Mouse (Mus musculus): Measurements from ENCODE around the gene Phlda3. TPM values are rescaled to one million over a fixed set of nuclear protein-coding genes. Genes with fewer than 3 reads are reported as not detected.

Gene Phlda3
- polyA plus RNA-seq, 1 experiment from 2014 or later, result 19.9 TPM

DNA sequence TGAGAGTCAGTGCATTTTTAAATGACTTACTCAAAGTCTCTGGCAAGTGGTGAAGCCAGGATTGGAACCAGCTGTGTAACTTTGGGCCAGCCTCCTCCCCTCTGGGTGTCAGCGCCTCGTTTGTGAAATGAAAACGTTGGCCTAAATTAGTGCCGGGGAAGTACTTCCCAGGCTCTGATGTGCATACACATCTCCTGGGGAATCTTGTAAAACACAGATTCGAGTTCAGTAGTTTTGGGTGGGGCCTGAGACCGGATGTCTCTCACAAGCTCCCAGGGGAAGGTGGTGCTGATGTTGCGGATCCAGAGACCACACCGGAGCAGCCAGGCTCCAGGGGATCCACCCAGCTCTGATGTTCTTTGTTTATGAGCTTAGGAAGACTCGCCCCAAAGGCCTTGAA is 10.6 kb upstream of the Phlda3 start:
- Histone ChIP-seq H3K9ac (replicated peaks; ENCODE audit: low read depth, low read length) (no peak overlapping the region), H3K4me1 (replicated peaks; ENCODE audit: control insufficient read depth, insufficient read depth, low read length) (no peaks in the 10 kb centered on the region), H3K27ac (ENCODE audit: low read length) (no peak overlapping the region), H3K27me3 (replicated peaks; ENCODE audit: control insufficient read depth, insufficient read depth, low read length) (no peaks in the 10 kb centered on the region), H3K4me2 (ENCODE audit: low read length) (no peak overlapping the region), H3K4me3 (replicated peaks; ENCODE audit: low read length) (no peak overlapping the region), H3K36me3 (ENCODE audit: control insufficient read depth, insufficient read depth) (no peaks in the 10 kb centered on the region), H3K9me3 (ENCODE audit: control insufficient read depth, low read length) (no peaks in the 10 kb centered on the region)
- 63% methylated on average over 9 of the region's 9 CpGs for WGBS
- ATAC-seq, result no peak

DNA sequence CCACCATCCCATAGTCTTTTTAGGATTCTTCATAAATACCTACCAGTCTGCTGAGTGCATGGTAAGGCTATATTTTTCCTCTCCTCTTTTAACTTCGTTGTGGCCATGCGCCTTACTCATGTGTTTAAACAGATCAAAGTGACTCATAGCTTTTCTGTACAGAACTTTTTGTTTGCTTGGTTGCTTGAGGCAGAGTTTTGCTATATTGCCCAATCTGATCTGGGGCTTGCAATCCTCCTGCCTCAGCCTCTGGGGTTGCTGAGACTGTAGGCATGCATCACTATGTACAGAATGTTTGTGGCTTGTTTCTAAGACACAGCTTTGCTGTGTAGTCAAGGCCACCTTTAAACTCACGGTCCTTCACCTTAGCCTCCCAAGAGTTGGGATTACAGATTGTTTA is 10.0 kb upstream of the Phlda3 start:
- H3K9ac ChIP-seq (replicated peaks; ENCODE audit: low read depth, low read length), result no peak overlapping the region
- H3K4me1 ChIP-seq (replicated peaks; ENCODE audit: control insufficient read depth, insufficient read depth, low read length), result no peaks in the 10 kb centered on the region
- no peak for ATAC-seq
- H3K36me3 ChIP-seq (ENCODE audit: control insufficient read depth, insufficient read depth), result no peaks in the 10 kb centered on the region
- H3K27me3 ChIP-seq (replicated peaks; ENCODE audit: control insufficient read depth, insufficient read depth, low read length), result no peaks in the 10 kb centered on the region
- H3K4me3 ChIP-seq (replicated peaks; ENCODE audit: low read length), result no peak overlapping the region
- H3K4me2 ChIP-seq (ENCODE audit: low read length), result no peak overlapping the region
- no peaks in the 10 kb centered on the region for H3K9me3 ChIP-seq (ENCODE audit: control insufficient read depth, low read length)
- WGBS, result 88% methylated on average over 3 of the region's 3 CpGs
- no peak overlapping the region for H3K27ac ChIP-seq (ENCODE audit: low read length)

DNA sequence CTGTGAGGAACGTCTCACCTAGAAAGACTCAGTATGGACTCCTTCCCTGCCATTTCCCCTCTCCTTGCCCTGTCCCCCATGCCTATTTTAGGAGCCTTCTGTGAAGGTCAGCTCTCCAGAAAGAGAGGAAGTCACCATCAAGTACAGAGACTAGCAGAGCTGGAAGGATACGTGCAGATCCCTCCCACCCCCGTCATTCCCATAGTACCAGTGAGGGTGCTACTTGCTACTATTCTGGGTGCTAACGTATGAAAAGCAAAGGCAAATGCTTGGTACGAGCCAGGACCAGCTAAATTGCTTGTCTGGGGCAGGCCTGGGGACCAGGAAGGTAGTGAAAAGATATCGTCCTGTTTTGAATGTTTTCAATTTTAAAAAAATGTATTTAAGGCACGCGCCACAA is 8.6 kb upstream of the Phlda3 start:
- no peaks in the 10 kb centered on the region for H3K36me3 ChIP-seq (ENCODE audit: control insufficient read depth, insufficient read depth)
- no peak overlapping the region for H3K9ac ChIP-seq (replicated peaks; ENCODE audit: low read depth, low read length)
- no peaks in the 10 kb centered on the region for H3K27me3 ChIP-seq (replicated peaks; ENCODE audit: control insufficient read depth, insufficient read depth, low read length)
- H3K27ac ChIP-seq (ENCODE audit: low read length), result no peak overlapping the region
- no peak overlapping the region for H3K4me2 ChIP-seq (ENCODE audit: low read length)
- no peak overlapping the region for H3K4me3 ChIP-seq (replicated peaks; ENCODE audit: low read length)
- no peaks in the 10 kb centered on the region for H3K9me3 ChIP-seq (ENCODE audit: control insufficient read depth, low read length)
- ATAC-seq, result no peak
- no peaks in the 10 kb centered on the region for H3K4me1 ChIP-seq (replicated peaks; ENCODE audit: control insufficient read depth, insufficient read depth, low read length)
- 80% methylated on average over 8 of the region's 8 CpGs for WGBS

DNA sequence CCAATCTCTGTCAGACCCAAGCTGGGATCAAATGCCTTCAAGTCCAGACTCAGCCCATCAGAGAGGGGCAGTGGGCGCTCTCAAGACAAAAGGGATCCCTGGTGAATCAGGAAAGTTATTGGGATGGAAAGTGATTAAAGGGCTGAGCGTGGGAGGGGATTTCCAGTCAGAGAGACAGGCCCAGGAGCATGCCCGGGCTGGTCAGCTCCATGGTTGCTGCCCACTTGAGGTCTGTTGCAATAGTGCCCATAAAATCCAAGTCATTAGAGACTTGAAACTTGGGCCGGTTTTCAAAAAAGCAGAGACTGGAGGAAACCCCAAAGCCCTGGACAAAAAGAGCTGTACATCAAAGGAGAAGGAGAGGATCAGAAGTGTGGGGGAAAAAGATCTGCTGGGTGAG is 6.2 kb upstream of the Phlda3 start:
- Histone ChIP-seq H3K36me3 (ENCODE audit: control insufficient read depth, insufficient read depth) (no peaks in the 10 kb centered on the region), H3K4me3 (replicated peaks; ENCODE audit: low read length) (no peak overlapping the region), H3K9ac (replicated peaks; ENCODE audit: low read depth, low read length) (no peak overlapping the region), H3K27ac (ENCODE audit: low read length) (no peak overlapping the region), H3K4me1 (replicated peaks; ENCODE audit: control insufficient read depth, insufficient read depth, low read length) (no peaks in the 10 kb centered on the region), H3K27me3 (replicated peaks; ENCODE audit: control insufficient read depth, insufficient read depth, low read length) (no peaks in the 10 kb centered on the region), H3K9me3 (ENCODE audit: control insufficient read depth, low read length) (no peaks in the 10 kb centered on the region), H3K4me2 (ENCODE audit: low read length) (no peak overlapping the region)
- no peak for ATAC-seq
- WGBS, result 30% methylated on average over 4 of the region's 4 CpGs

DNA sequence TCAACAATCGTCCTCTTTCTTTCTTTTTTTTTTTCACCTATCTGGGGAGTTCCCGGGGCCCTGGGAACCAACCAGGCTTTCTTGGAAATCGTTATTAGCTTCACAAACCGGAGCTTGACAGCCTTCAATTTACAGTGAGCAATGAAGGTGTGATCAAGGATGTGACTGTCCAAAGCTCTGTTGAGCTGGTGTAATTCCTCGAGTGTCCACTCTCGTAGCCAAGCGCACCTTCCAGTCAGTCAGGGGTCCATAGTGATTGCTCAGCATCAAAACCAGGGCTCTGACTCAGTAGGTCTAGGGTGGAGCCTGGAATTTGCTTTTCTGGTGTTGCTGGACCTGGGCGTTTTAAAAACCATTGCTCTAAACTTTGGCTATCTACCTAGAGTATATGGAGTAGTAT is 5.7 kb upstream of the Phlda3 start:
- Histone ChIP-seq H3K36me3 (ENCODE audit: control insufficient read depth, insufficient read depth) (no peaks in the 10 kb centered on the region), H3K27me3 (replicated peaks; ENCODE audit: control insufficient read depth, insufficient read depth, low read length) (no peaks in the 10 kb centered on the region), H3K4me3 (replicated peaks; ENCODE audit: low read length) (no peak overlapping the region), H3K4me1 (replicated peaks; ENCODE audit: control insufficient read depth, insufficient read depth, low read length) (no peaks in the 10 kb centered on the region), H3K9me3 (ENCODE audit: control insufficient read depth, low read length) (no peaks in the 10 kb centered on the region), H3K27ac (ENCODE audit: low read length) (no peak overlapping the region), H3K4me2 (ENCODE audit: low read length) (no peak overlapping the region), H3K9ac (replicated peaks; ENCODE audit: low read depth, low read length) (no peak overlapping the region)
- WGBS, result 61% methylated on average over 8 of the region's 8 CpGs
- ATAC-seq, result no peak

DNA sequence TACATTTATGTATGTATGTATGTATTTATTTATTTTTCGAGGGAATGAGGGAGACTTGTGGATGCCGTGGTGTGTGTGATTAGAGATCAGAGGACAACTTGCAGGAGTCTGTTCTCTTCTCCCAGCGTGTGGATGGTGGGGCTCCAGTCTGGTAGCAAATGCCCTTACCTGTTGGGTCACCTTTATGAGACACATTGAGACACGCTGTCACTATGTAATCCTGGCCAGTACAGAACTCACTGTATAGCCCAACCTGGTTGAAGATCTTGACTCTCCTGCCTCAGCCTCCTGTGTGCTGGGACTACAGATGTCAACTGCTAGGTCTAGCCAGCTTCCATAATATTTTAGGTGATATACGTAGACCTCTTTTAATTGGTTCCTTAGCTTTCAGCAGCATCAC is 4.2 kb upstream of the Phlda3 start:
- no peak for ATAC-seq
- peaks cover 9% of the 10 kb centered on the region for H3K4me1 ChIP-seq (replicated peaks; ENCODE audit: control insufficient read depth, insufficient read depth, low read length)
- H3K27me3 ChIP-seq (replicated peaks; ENCODE audit: control insufficient read depth, insufficient read depth, low read length), result no peaks in the 10 kb centered on the region
- H3K9ac ChIP-seq (replicated peaks; ENCODE audit: low read depth, low read length), result no peak overlapping the region
- H3K9me3 ChIP-seq (ENCODE audit: control insufficient read depth, low read length), result no peaks in the 10 kb centered on the region
- H3K36me3 ChIP-seq (ENCODE audit: control insufficient read depth, insufficient read depth), result no peaks in the 10 kb centered on the region
- no peak overlapping the region for H3K4me2 ChIP-seq (ENCODE audit: low read length)
- no peak overlapping the region for H3K27ac ChIP-seq (ENCODE audit: low read length)
- H3K4me3 ChIP-seq (replicated peaks; ENCODE audit: low read length), result no peak overlapping the region
- WGBS, result 95% methylated on average over 5 of the region's 5 CpGs

DNA sequence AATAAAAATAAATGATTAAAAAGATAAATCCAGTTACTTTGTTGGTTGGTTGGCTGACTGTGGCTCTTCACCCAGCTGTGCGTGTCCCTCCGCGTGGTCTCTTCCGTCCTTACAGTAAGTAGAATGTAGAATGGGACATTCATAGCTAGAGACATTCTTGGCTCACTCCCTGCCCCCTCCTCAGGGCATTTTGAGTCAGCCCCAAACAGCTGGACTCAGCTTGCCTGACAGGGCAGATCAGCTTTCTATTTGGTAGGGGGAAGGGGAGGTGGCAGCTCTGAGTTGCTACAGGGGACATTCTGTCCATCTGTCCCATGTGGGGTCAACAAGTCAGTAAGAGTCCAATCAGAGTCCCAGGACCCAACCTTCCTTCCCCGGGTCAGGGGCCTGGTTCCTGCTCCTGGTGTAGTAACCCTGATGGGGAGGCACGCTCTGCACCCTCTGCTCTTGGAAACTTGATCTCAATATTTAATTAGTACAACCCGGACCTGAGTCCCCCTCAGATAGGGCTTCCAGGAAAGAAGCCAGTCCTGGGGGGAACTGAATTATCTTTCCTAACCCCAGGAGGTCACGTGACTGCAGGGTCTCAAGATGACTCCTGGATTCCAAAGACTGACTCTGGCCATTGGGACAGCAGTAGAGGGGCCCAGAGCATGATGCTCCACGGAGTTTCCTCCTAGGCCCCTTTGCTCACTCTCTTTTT is 2.3 kb upstream of the Phlda3 start:
- Histone ChIP-seq H3K9ac (replicated peaks; ENCODE audit: low read depth, low read length) (no peak overlapping the region), H3K4me3 (replicated peaks; ENCODE audit: low read length) (no peak overlapping the region), H3K27ac (ENCODE audit: low read length) (no peak overlapping the region), H3K4me1 (replicated peaks; ENCODE audit: control insufficient read depth, insufficient read depth, low read length) (peaks cover 13% of the 10 kb centered on the region), H3K4me2 (ENCODE audit: low read length) (no peak overlapping the region), H3K9me3 (ENCODE audit: control insufficient read depth, low read length) (no peaks in the 10 kb centered on the region), H3K36me3 (ENCODE audit: control insufficient read depth, insufficient read depth) (no peaks in the 10 kb centered on the region), H3K27me3 (replicated peaks; ENCODE audit: control insufficient read depth, insufficient read depth, low read length) (no peaks in the 10 kb centered on the region)
- 84% methylated on average over 9 of the region's 9 CpGs for WGBS
- ATAC-seq, result no peak

DNA sequence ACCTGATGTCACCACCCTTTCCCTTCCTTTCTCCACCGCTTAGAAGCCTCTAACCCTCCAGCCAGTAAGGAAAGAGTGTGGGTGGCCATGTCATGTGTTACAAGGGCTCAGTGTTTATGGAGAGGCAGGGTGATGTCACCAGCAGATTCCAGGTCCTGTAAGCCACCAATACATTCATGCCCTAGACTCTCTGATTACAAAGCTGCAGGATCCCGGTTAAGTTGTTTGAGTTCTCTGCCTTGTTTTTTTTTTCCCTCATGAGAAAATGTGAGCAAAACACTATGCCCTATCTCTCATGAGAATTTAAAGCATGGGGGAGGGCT is 1.8 kb upstream of the Phlda3 start:
- no peaks in the 10 kb centered on the region for H3K36me3 ChIP-seq (ENCODE audit: control insufficient read depth, insufficient read depth)
- WGBS, result 80% methylated on average over 2 of the region's 2 CpGs
- H3K27ac ChIP-seq (ENCODE audit: low read length), result no peak overlapping the region
- H3K9ac ChIP-seq (replicated peaks; ENCODE audit: low read depth, low read length), result no peak overlapping the region
- H3K4me1 ChIP-seq (replicated peaks; ENCODE audit: control insufficient read depth, insufficient read depth, low read length), result peaks cover 13% of the 10 kb centered on the region
- no peak overlapping the region for H3K4me3 ChIP-seq (replicated peaks; ENCODE audit: low read length)
- no peaks in the 10 kb centered on the region for H3K27me3 ChIP-seq (replicated peaks; ENCODE audit: control insufficient read depth, insufficient read depth, low read length)
- ATAC-seq, result no peak
- no peaks in the 10 kb centered on the region for H3K9me3 ChIP-seq (ENCODE audit: control insufficient read depth, low read length)
- H3K4me2 ChIP-seq (ENCODE audit: low read length), result no peak overlapping the region

DNA sequence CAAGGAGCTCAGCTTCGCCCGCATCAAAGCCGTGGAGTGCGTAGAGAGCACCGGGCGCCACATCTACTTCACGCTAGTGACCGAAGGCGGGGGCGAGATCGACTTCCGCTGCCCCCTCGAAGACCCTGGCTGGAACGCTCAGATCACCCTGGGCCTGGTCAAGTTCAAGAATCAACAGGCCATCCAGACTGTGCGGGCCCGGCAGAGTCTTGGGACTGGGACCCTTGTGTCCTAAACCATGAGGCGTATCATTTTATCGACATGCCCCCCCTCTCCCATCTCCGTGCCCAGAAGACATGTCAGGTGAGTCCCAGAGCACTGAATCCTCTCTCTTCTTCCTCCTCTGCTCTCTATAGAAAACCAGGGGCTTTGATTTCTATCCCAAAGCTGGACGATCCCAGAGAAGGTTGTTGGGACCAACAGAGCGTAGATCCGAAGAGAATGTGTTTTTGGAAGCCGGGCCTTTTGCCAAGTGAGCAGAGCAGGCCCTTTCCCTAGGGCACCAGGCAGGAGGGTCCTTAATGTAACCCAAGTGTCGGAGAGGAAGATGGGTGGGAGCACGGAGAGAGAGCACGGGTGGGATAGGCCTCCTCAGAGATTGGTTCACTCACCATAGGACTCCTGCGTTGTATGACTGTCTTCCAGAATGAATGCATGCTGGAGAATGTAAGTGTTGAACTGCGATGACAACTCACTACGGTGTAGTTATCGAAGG is 830 bp downstream of the Phlda3 start:
- Histone ChIP-seq H3K27ac (ENCODE audit: low read length) (peak overlapping the region; percentile 29), H3K9ac (replicated peaks; ENCODE audit: low read depth, low read length) (peak overlapping the region; percentile 78), H3K4me2 (ENCODE audit: low read length) (peak overlapping the region; percentile 83), H3K36me3 (ENCODE audit: control insufficient read depth, insufficient read depth) (no peaks in the 10 kb centered on the region), H3K4me1 (replicated peaks; ENCODE audit: control insufficient read depth, insufficient read depth, low read length) (peaks cover 22% of the 10 kb centered on the region), H3K9me3 (ENCODE audit: control insufficient read depth, low read length) (no peaks in the 10 kb centered on the region), H3K27me3 (replicated peaks; ENCODE audit: control insufficient read depth, insufficient read depth, low read length) (no peaks in the 10 kb centered on the region), H3K4me3 (replicated peaks; ENCODE audit: low read length) (peak overlapping the region; percentile 60)
- peak; percentile 21; the same call in 1 of the 2 replicates for ATAC-seq
- 28% methylated on average over 30 of the region's 30 CpGs for WGBS

All from forebrain, embryonic 16.5 days (tissue).